Mouse (Mus musculus): ENCODE data around the gene Hrc.

Hrc gene

GRCm38 (mm10) chr7:45335056-45335455 is at the start of gene Hrc:
Gene Hrc, plus strand, starts transcription at chr7:45335290.
- DNase-seq (ENCODE audit: low spot score) = no peak

GRCm38 (mm10) chr7:45286486-45286885 is 48.6 kb upstream of the Hrc start:
- no peak for DNase-seq (ENCODE audit: low spot score)

GRCm38 (mm10) chr7:45296626-45297025 is 38.5 kb upstream of the Hrc start:
- no peak for DNase-seq (ENCODE audit: low spot score)

- DNase-seq (ENCODE audit: low spot score) = no peak
Measured at GRCm38 (mm10) chr7:45297563-45297962, 37.5 kb upstream of the Hrc start.

- peak; percentile 29 for DNase-seq (ENCODE audit: low spot score)
Measured at GRCm38 (mm10) chr7:45299752-45300151, 35.3 kb upstream of the Hrc start.

- DNase-seq (ENCODE audit: low spot score) = peak; percentile 60
Measured at GRCm38 (mm10) chr7:45300270-45300669, 34.8 kb upstream of the Hrc start.

GRCm38 (mm10) chr7:45302626-45303025 is 32.5 kb upstream of the Hrc start:
- no peak for DNase-seq (ENCODE audit: low spot score)

- DNase-seq (ENCODE audit: low spot score) = no peak
Measured at GRCm38 (mm10) chr7:45304869-45305268, 30.2 kb upstream of the Hrc start.

GRCm38 (mm10) chr7:45305275-45305674 is 29.8 kb upstream of the Hrc start:
- DNase-seq (ENCODE audit: low spot score) = peak; percentile 53

GRCm38 (mm10) chr7:45308551-45309240 is 26.4 kb upstream of the Hrc start:
- no peak for DNase-seq (ENCODE audit: low spot score)

GRCm38 (mm10) chr7:45309455-45309854 is 25.6 kb upstream of the Hrc start:
- DNase-seq (ENCODE audit: low spot score) = peak; percentile 33

- no peak for DNase-seq (ENCODE audit: low spot score)
Measured at GRCm38 (mm10) chr7:45312023-45312422, 23.1 kb upstream of the Hrc start.

- DNase-seq (ENCODE audit: low spot score) = no peak
Measured at GRCm38 (mm10) chr7:45312686-45313453, 22.2 kb upstream of the Hrc start.

- no peak for DNase-seq (ENCODE audit: low spot score)
Measured at GRCm38 (mm10) chr7:45313495-45313894, 21.6 kb upstream of the Hrc start.

GRCm38 (mm10) chr7:45315182-45315701 is 19.8 kb upstream of the Hrc start:
- no peak for DNase-seq (ENCODE audit: low spot score)

- no peak for DNase-seq (ENCODE audit: low spot score)
Measured at GRCm38 (mm10) chr7:45316536-45316935, 18.6 kb upstream of the Hrc start.

GRCm38 (mm10) chr7:45322245-45322644 is 12.8 kb upstream of the Hrc start:
- DNase-seq (ENCODE audit: low spot score) = no peak

- DNase-seq (ENCODE audit: low spot score) = no peak
Measured at GRCm38 (mm10) chr7:45323069-45323468, 12.0 kb upstream of the Hrc start.

- no peak for DNase-seq (ENCODE audit: low spot score)
Measured at GRCm38 (mm10) chr7:45325800-45326199, 9.3 kb upstream of the Hrc start.

GRCm38 (mm10) chr7:45328841-45329475 is 6.1 kb upstream of the Hrc start:
- DNase-seq (ENCODE audit: low spot score) = no peak

- no peak for DNase-seq (ENCODE audit: low spot score)
Measured at GRCm38 (mm10) chr7:45331502-45331901, 3.6 kb upstream of the Hrc start.

GRCm38 (mm10) chr7:45332685-45333425 is 2.2 kb upstream of the Hrc start:
- peak; percentile 44 for DNase-seq (ENCODE audit: low spot score)
